Mouse (Mus musculus) 3134 (cell line): ENCODE measurements at regions not wholly inside any gene's neighbourhood (a gene's known extent, or its start where the extent isn't known, plus 50 kb on each side); places are given as distances from the start of the nearest gene placed in this dataset.

ENCODE experiments used
- DNase-seq: peaks from one replicate; pipeline ENCODE4 v3.0.0-alpha.2; 2011; ENCODE audit warnings: low spot score; ENCODE audit not compliant: insufficient read length; ENCODE audit errors: extremely low read depth

DNA sequence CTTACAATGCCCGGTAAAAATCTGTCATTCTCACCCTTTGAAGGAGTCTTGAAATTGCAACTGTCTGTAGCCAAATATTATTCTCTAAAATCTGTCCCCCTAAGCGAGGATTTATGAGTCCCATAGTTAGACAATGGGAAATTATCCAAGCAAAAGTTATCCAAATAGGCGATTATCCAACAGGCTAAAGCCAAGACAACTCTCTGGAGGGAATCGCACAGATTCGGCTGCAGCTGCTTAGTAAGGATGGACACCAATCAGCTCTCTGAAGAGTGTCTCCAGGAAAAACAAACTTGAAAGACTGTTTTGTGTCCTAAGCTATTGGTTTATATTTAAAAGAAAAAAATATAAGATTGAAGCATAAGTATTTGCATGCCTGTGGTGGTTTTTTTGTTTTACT is 103.1 kb upstream of the Intu start:
- no peak for DNase-seq

DNA sequence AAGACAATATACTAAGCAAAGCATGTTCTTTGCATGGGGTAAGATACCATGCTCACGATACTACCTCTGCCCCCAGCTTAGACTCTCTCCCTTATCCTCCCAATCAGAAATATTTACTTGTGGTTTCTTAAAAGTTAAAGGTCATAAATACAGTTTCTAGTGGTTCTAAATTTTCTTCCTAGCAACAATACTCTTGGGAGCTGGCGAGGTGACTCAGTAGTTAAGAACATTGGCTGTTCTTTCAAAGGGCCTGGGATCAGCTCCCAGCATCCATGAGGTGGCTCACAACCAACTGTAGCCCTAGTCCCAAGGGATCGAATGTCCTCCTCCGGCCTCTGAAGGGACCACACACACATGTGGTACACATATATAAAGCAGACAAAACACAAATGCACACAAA is 92.8 kb upstream of the Intu start:
- no peak for DNase-seq

DNA sequence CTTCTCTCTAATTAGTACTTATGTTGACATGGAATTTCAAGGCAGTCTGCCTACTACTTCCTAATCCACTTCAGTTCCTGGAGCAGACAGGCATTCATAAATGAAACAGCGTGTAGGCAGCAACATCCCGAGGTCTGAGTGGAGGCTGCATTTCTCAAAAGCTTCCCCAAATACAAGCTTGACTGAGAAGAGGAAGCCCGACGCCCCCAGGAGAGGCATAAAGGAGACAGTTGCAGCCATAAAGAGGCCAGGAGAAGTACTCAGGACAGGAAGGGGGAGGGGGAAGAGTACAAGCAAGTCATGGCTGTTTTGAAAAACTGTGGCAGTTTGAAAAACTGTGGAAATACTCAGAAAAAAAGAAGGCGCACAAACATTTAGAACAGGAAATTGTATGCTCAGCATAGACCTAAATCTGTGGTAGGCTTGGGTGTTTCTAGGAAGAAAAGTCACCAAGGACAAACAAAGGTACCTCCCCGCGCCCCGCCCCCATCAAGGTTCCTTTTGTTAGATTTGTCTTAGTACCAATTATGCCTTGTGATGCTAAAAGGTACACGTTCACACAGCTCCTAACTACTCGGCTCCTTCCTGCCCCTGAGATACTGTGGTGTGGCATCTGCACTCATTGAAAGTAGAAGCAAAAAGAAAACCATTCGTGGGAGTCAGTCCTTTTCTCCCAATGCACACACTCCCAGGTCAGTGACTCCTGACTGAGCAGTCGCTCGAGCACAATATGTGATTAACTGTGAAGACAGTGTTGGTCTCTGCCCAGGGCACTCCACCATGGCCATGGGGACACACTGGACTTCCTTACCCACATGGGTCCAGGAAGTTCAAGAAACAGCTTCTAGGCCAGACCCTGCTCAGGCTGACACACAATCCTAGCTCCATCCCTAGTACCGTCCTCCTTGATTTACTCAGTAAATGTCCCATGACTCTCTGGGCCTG is 89.7 kb upstream of the Intu start:
- DNase-seq, result no peak

DNA sequence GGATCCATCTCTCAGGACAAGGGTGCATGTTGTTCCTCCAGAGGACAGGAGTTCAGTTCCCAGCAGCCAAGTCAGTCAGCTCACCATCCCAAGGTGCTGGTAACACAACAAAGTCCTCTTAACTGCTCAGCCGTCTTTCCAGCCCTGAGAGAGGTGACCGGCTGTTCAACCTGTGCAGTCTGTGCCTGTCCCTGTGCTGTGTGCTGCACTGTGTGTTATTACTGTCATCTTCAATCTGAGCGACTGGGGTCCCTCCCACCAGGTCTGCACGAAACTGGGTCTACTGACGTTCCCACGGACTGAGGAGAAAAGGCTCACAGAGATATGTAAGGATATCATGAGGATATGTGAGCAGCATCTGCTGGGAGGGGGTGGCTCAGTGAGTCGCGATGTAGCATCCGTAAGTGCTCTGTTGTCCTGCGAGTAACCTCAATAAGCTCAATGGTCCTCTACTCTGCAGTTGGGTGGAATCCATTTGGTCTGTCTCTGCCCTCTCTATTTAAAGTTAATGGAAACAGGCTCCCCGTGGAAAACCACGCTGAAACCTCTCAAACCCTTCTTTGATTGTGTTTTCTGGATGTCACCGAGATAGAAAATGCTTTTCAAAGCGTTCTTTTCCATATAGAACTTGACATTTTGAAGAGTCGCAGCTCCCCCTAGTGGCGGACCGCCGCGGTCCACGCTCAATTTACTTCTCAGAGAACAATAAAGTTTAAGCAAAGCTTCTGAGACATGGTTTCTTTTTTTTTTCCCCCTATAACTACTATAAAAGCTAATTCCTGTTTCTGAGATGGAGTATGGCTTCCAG is 87.1 kb upstream of the Intu start:
- DNase-seq, result peak; percentile 23

DNA sequence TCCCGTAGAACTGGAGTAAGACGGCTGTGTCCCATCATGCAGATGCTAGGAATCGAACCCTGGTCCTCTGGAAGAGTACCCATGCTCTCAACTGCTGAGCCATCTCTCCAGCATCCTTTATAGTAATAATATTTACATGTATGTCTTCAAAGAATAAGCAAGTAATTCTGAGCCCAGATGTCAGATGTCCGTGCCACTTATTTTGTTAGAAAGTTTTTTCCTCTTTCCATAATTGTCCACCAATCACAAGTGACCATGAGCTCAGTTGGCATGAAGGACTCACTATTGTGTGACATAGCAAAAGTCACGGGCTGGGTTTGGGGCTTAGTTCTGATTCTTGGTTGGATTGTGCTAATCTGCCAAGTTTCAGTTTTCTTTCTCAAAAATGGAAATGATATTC is 78.1 kb upstream of the Intu start:
- DNase-seq, result no peak

DNA sequence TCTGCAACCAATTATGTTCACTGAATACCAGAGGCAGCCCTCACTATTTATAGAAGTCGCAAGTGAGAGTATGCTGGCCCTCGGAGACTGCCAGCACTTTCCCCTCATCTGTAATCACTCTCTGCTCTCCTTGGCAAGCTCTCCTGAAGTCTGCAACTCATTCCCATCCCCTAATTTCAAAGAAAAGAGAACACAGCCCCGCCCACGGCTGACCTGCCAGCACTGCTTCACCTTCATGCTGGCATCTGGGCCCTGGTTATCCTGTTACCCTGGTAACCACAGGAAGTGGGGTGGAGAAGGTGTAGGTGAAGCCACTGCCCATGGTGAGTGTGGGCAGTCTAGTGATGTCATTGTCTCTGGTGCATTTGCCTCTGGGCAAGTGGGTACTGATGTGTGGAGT is 77.5 kb upstream of the Intu start:
- no peak for DNase-seq

DNA sequence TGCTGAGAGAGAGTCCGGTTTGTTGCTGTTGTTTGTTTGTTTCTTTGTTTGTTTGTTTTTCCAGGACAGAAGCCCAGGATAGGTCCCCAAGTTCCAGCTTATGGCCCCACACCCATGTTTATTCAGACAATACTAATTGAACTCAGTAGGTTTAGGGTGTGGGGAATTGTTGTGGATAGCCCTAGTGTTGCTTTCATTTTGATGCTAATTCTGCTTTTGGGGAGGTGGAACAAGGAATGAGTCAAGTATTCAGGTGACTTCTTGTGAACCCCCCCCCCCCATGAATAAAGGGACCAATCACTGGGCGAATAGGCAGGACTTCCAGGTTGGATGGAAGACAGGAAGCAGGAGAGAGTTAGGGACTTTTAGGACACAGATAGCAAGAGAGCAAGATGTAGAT is 75.0 kb upstream of the Intu start:
- DNase-seq, result no peak

DNA sequence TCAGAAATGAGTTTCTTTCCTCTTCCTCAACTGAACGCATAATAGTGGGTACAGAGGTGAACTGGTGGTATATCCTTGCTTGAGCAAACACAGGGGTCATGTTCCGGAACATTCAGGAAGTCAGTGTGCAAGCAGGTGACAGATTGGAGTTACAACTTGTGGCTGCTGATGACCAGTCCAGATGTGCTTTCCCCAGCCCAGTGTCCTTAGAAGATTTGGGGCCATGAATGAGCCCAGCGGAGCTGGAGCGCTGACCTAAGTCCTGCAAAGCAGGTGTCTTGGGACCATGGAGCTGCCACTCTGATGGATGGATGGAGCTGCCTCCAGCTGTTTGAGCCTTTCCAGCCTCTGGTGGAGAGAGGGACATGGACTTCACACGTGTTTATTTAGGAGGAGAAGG is 72.6 kb upstream of the Intu start:
- DNase-seq, result no peak

DNA sequence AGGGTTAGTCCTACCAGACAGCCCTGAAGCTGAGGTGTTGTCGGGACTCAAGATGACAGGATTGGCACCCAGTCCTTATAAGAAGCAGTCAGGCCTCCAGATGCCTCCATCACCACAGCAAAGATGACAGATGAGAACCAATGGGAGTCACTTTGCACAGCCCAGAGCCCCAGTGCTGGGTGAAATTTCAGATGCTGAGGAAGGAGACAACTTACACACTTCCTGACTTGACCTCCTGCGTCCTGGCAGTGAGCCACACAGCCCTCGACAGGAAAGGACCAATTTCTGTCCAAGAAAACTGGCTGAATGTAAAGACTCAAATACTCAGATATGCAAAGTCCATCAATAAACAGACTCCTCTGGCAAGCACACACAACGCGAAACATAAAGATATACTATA is 67.6 kb upstream of the Intu start:
- DNase-seq, result no peak

DNA sequence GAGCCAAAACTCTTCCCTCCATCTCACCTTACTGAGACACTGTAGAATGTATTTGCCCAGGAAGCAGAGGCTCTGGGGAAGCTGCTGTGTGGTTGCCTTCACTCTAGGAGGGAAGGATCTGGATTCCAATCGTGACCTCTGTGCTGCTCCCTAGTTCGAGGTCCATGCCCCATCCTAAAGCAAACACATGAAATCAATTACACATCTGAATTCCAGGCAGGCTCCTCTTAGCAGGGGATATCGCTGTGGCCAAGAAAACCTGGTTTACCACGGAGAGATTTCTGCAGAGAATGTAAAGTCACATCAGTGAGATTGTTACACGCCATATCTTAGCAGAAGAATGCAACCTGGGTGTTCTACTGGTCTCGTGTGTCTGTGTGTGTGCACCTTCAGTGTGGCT is 61.0 kb upstream of the Intu start:
- DNase-seq, result no peak

DNA sequence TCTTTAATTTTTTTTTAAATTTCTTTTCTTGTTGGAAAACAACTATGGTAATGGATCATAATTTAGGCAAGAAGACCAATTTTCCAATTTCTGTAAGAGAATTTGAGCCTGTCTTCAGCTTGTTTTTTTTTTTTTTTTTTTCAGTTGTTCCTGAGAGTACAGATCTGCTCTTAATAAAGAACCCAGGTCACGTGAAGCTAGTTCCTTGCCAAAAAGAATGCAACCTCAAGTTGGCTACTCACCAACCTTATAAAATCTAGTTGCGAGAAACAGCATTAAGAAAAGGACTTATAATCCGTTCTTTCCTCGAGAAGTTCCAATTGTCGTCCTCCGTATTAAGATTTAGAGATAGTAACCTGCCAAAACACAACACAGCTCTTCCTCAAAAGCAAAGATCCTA is 58.3 kb upstream of the Intu start:
- no peak for DNase-seq

DNA sequence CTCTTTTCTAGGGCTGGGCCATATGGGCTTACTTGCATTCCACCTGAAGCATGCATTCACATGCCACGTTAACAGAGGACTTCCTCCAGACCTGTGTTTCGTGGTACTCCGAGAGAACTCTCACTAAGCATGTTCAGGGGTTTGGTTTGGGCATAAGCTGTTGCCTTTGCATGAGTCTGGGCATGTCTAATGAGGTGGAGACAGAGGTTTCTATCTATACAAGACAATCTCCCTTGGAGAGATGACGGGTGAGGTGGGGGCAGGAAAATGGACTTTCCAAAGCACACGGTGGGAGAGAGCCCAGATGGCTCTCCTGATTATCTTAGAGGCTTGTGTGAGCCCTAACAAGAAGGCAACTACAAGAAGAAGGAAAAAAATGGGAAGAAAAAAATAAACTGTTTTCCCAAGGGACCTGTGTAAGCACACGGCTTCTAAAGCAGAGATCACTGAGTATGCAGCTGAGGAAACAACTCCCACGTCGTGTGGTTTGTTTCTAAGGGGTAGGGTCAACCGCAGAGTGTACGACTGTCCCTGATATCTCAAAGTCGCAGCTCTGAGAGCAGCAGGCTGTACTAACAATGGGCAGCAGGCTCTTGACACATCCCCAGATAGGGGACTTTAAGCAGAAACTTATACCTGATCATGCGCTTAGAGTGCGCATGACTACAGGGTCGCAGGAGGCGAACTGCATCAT is 50.7 kb upstream of the Intu start:
- DNase-seq, result no peak
